Mouse (Mus musculus): ENCODE measurements around the gene Fam102a. TPM values are rescaled to one million over a fixed set of nuclear protein-coding genes. Genes with fewer than 3 reads are reported as not detected.

The Fam102a gene
- polyA plus RNA-seq, 1 experiment: 17.6 TPM

DNA sequence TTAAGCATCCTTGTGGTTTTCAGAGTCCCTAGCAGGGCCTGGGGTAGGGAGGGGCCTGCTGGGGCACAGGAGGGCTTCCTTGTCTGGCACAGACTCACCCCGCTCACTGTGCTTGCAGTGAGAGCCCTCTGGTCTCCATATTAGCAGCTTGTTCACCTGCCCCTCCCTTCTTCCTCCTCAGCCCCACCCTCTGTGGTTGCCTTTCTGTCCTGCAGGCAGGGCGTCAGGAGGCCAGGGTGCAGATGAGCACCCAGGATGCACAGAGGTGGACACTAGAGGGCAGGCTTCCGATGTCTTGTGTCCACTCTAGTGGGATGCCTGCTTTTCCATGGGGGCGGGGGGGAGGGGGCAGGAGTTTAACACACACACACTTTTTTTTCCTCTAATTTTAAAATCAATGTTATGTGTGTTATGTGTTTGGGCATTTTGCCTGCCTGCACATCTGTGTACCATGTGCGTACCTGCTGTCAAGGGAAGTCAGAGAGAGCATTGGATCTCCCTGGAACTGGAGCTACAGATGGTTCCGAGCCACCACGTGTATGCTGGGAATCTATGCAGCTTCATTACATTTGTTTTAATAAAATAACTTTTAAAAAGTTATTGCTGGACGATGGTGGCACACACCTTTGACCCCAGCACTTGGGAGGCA lies 66.4 kb downstream of the Fam102a start:
- Histone ChIP-seq H3K36me3 (ENCODE audit: control insufficient read depth, insufficient read depth, low read length) (no peaks in the 10 kb centered on the region), H3K4me1 (ENCODE audit: control insufficient read depth, insufficient read depth, low read length) (peaks cover 7% of the 10 kb centered on the region), H3K27ac (ENCODE audit: control insufficient read depth, insufficient read depth, low read depth, low read length) (no peak overlapping the region), H3K27me3 (ENCODE audit: control insufficient read depth, insufficient read depth, low read length) (no peaks in the 10 kb centered on the region), H3K4me3 (ENCODE audit: control insufficient read depth, low read depth, low read length) (no peak overlapping the region)
- TF ChIP-seq CTCF (IDR thresholded peaks at IDR 0.05; ENCODE audit: control insufficient read depth, insufficient read depth, insufficient replicate concordance, low read depth, low read length) (peak; percentile 41; the same call in 1 of the 2 replicates), POLR2A (IDR thresholded peaks at IDR 0.05; ENCODE audit: control insufficient read depth, low read depth, low read length) (no peak)

GRCm38 (mm10) chr2:32602600-32603054 lies 67.5 kb downstream of the Fam102a start:
- TF ChIP-seq CTCF (IDR thresholded peaks at IDR 0.05; ENCODE audit: control insufficient read depth, insufficient read depth, insufficient replicate concordance, low read depth, low read length) (peak; percentile 97), POLR2A (IDR thresholded peaks at IDR 0.05; ENCODE audit: control insufficient read depth, low read depth, low read length) (no peak)
- H3K4me1 ChIP-seq (ENCODE audit: control insufficient read depth, insufficient read depth, low read length): peaks cover 17% of the 10 kb centered on the region
- no peaks in the 10 kb centered on the region; the same call in 1 of the 2 replicates for H3K27me3 ChIP-seq (ENCODE audit: control insufficient read depth, insufficient read depth, low read length)
- no peaks in the 10 kb centered on the region for H3K36me3 ChIP-seq (ENCODE audit: control insufficient read depth, insufficient read depth, low read length)
- peak overlapping the region; percentile 43 for H3K4me3 ChIP-seq (ENCODE audit: control insufficient read depth, low read depth, low read length)
- peak overlapping the region; percentile 71; the same call in 1 of the 2 replicates for H3K27ac ChIP-seq (ENCODE audit: control insufficient read depth, insufficient read depth, low read depth, low read length)

GRCm38 (mm10) chr2:32604631-32605030 lies 69.5 kb downstream of the Fam102a start:
- Histone ChIP-seq H3K4me3 (ENCODE audit: control insufficient read depth, low read depth, low read length) (no peak overlapping the region), H3K36me3 (ENCODE audit: control insufficient read depth, insufficient read depth, low read length) (no peaks in the 10 kb centered on the region), H3K4me1 (ENCODE audit: control insufficient read depth, insufficient read depth, low read length) (peaks cover 32% of the 10 kb centered on the region), H3K27me3 (ENCODE audit: control insufficient read depth, insufficient read depth, low read length) (peaks cover 2% of the 10 kb centered on the region; the same call in 1 of the 2 replicates), H3K27ac (ENCODE audit: control insufficient read depth, insufficient read depth, low read depth, low read length) (no peak overlapping the region)
- TF ChIP-seq POLR2A (IDR thresholded peaks at IDR 0.05; ENCODE audit: control insufficient read depth, low read depth, low read length) (no peak), CTCF (IDR thresholded peaks at IDR 0.05; ENCODE audit: control insufficient read depth, insufficient read depth, insufficient replicate concordance, low read depth, low read length) (no peak)

GRCm38 (mm10) chr2:32606161-32607142 lies 71.3 kb downstream of the Fam102a start:
- TF ChIP-seq POLR2A (IDR thresholded peaks at IDR 0.05; ENCODE audit: control insufficient read depth, low read depth, low read length) (no peak), CTCF (IDR thresholded peaks at IDR 0.05; ENCODE audit: control insufficient read depth, insufficient read depth, insufficient replicate concordance, low read depth, low read length) (peak; percentile 71; the same call in 1 of the 2 replicates)
- Histone ChIP-seq H3K4me1 (ENCODE audit: control insufficient read depth, insufficient read depth, low read length) (peaks cover 35% of the 10 kb centered on the region), H3K27ac (ENCODE audit: control insufficient read depth, insufficient read depth, low read depth, low read length) (peak overlapping the region; percentile 17; the same call in 1 of the 2 replicates), H3K27me3 (ENCODE audit: control insufficient read depth, insufficient read depth, low read length) (peaks cover 2% of the 10 kb centered on the region; the same call in 1 of the 2 replicates), H3K4me3 (ENCODE audit: control insufficient read depth, low read depth, low read length) (peak overlapping the region; percentile 82), H3K36me3 (ENCODE audit: control insufficient read depth, insufficient read depth, low read length) (no peaks in the 10 kb centered on the region)

GRCm38 (mm10) chr2:32607262-32607947 lies 72.3 kb downstream of the Fam102a start:
- Histone ChIP-seq H3K4me1 (ENCODE audit: control insufficient read depth, insufficient read depth, low read length) (peaks cover 42% of the 10 kb centered on the region), H3K27ac (ENCODE audit: control insufficient read depth, insufficient read depth, low read depth, low read length) (peak overlapping the region; percentile 83), H3K4me3 (ENCODE audit: control insufficient read depth, low read depth, low read length) (peak overlapping the region; percentile 82), H3K36me3 (ENCODE audit: control insufficient read depth, insufficient read depth, low read length) (no peaks in the 10 kb centered on the region), H3K27me3 (ENCODE audit: control insufficient read depth, insufficient read depth, low read length) (peaks cover 2% of the 10 kb centered on the region; the same call in 1 of the 2 replicates)
- TF ChIP-seq CTCF (IDR thresholded peaks at IDR 0.05; ENCODE audit: control insufficient read depth, insufficient read depth, insufficient replicate concordance, low read depth, low read length) (no peak), POLR2A (IDR thresholded peaks at IDR 0.05; ENCODE audit: control insufficient read depth, low read depth, low read length) (peak; percentile 40; the same call in 1 of the 2 replicates)

DNA sequence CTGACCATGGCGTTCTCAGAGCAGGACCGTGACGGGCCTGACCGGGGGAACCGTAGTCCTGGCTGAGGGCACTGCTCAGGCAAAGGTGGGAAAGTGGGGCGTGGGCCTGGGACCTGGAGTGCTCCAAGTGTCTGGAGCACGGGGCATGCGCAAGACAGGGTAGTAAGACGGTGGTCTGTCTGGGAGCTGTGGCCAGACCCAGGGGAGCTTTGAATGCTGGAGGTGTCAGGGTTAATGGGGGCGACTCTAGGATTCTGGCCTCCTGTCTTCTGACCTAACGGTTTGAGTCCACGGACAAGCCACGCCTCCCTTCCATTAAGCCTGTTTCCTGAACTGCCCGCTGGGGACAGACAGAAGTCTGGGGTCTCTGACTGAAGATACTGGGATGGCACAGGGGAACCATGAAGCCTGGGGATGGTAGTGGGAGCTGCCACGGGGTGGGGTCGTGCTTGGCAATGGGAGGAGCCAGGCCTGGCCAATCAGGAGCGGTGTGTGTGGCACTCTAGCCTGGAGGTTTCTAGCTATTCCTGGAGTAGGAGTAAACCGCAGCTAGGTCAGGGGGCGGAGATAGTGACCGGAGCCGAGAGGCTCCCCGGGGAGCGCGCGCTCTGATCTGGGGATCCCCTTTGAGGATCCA lies 73.1 kb downstream of the Fam102a start:
- Histone ChIP-seq H3K36me3 (ENCODE audit: control insufficient read depth, insufficient read depth, low read length) (no peaks in the 10 kb centered on the region), H3K4me1 (ENCODE audit: control insufficient read depth, insufficient read depth, low read length) (peaks cover 39% of the 10 kb centered on the region)

More for the DNA sequence above, 73.1 kb downstream of the Fam102a start:
- Histone ChIP-seq H3K27me3 (ENCODE audit: control insufficient read depth, insufficient read depth, low read length) (peaks cover 2% of the 10 kb centered on the region; the same call in 1 of the 2 replicates), H3K4me3 (ENCODE audit: control insufficient read depth, low read depth, low read length) (peak overlapping the region; percentile 82), H3K27ac (ENCODE audit: control insufficient read depth, insufficient read depth, low read depth, low read length) (peak overlapping the region; percentile 90)
- TF ChIP-seq CTCF (IDR thresholded peaks at IDR 0.05; ENCODE audit: control insufficient read depth, insufficient read depth, insufficient replicate concordance, low read depth, low read length) (no peak), POLR2A (IDR thresholded peaks at IDR 0.05; ENCODE audit: control insufficient read depth, low read depth, low read length) (no peak)

Measured in testis, adult 2 months (tissue).